Mouse (Mus musculus) myocyte (in vitro differentiated cells): ENCODE data around the gene B4galnt1. TPM values are rescaled to one million over a fixed set of nuclear protein-coding genes. Genes with fewer than 3 reads are reported as not detected.
"Not testable (repeated sequence)": the region's sequence is repeated elsewhere in the genome, so short reads cannot be mapped to it uniquely, and the experiment has no call there.

Source experiments
- H3K27me3 ChIP-seq: one replicate; pipeline ENCODE4 v1.6.1; 2011; ENCODE audit not compliant: control insufficient read depth, insufficient read depth, insufficient read length
- H3K36me3 ChIP-seq: one replicate; pipeline ENCODE4 v1.6.1; 2011; ENCODE audit not compliant: control insufficient read depth, insufficient read depth
- H3K4me2 ChIP-seq: one replicate; pipeline ENCODE4 v1.6.1; 2011; ENCODE audit warnings: low read depth, control low read depth
- H3K4me3 ChIP-seq: one replicate; pipeline ENCODE4 v1.5.1; 2011; ENCODE audit warnings: mild to moderate bottlenecking, control low read depth, moderate library complexity
- H3K79me2 ChIP-seq: one replicate; pipeline ENCODE4 v1.6.1; 2011; ENCODE audit not compliant: control insufficient read depth, insufficient read depth
- H3ac ChIP-seq: one replicate; pipeline ENCODE4 v1.6.1; 2011; ENCODE audit not compliant: control insufficient read depth, insufficient read length
- CEBPB ChIP-seq: IDR thresholded peaks from 2 replicates; pipeline ENCODE4 v1.6.1; 2011; ENCODE audit warnings: mild to moderate bottlenecking, moderate library complexity; ENCODE audit not compliant: poor library complexity, insufficient read depth, severe bottlenecking
- E2F4 ChIP-seq: IDR thresholded peaks from one replicate; pipeline ENCODE4 v1.6.1; 2011; ENCODE audit warnings: mild to moderate bottlenecking, control low read depth, moderate library complexity; ENCODE audit not compliant: insufficient read depth
- MAX ChIP-seq: IDR thresholded peaks from one replicate; pipeline ENCODE4 v1.6.1; 2011; ENCODE audit warnings: low read depth, mild to moderate bottlenecking, control low read depth
- MYOD1 ChIP-seq, 3 experiments: IDR thresholded peaks; one replicate each; pipeline ENCODE4 v1.6.1; 2011; ENCODE audit warnings: control low read depth in 2 of 3, low read depth in 2 of 3, mild to moderate bottlenecking in 2 of 3, moderate library complexity in 1 of 3; ENCODE audit not compliant: insufficient read length in 2 of 3, control insufficient read depth in 1 of 3
- MYOG ChIP-seq, 3 experiments: IDR thresholded peaks; one replicate each; pipeline ENCODE4 v1.6.1; 2011; ENCODE audit warnings: control low read depth in 2 of 3, low read depth in 2 of 3, mild to moderate bottlenecking in 2 of 3; ENCODE audit not compliant: insufficient read length in 2 of 3, control insufficient read depth in 1 of 3, insufficient read depth in 1 of 3
- POLR2A ChIP-seq: IDR thresholded peaks from one replicate; pipeline ENCODE4 v1.6.1; 2011; ENCODE audit warnings: low read depth, mild to moderate bottlenecking, control low read depth, moderate library complexity; ENCODE audit not compliant: insufficient read length
- POLR2AphosphoS2 ChIP-seq: IDR thresholded peaks from one replicate; pipeline ENCODE4 v1.6.1; 2011; ENCODE audit warnings: low read depth, control low read depth; ENCODE audit not compliant: insufficient read length
- REST ChIP-seq: IDR thresholded peaks from one replicate; pipeline ENCODE4 v1.6.1; 2011; ENCODE audit warnings: mild to moderate bottlenecking, control low read depth, moderate library complexity; ENCODE audit not compliant: insufficient read depth, insufficient read length
- SRF ChIP-seq: IDR thresholded peaks from one replicate; pipeline ENCODE4 v1.6.1; 2011; ENCODE audit warnings: low read depth; ENCODE audit not compliant: control insufficient read depth, insufficient read length
- TCF12 ChIP-seq: IDR thresholded peaks from one replicate; pipeline ENCODE4 v1.6.1; 2011; ENCODE audit warnings: mild to moderate bottlenecking, control low read depth; ENCODE audit not compliant: poor library complexity, insufficient read depth, severe bottlenecking
- TCF3 ChIP-seq: IDR thresholded peaks from one replicate; pipeline ENCODE4 v1.6.1; 2011; ENCODE audit warnings: low read depth, control low read depth; ENCODE audit not compliant: insufficient read length
- USF1 ChIP-seq: IDR thresholded peaks from one replicate; pipeline ENCODE4 v1.6.1; 2011; ENCODE audit warnings: low read depth, mild to moderate bottlenecking, control low read depth, moderate library complexity
- polyA plus RNA-seq: library from polyadenylated mRNA; unstranded; fragments of >200 nt; fragmentation: generic; extraction: Trizol; gene quantifications from one replicate; pipeline ENCODE4 v1.2.1, GENCODE M21; 2012; ENCODE audit warnings: missing spikeins

B4galnt1 gene
- polyA plus RNA-seq, 1 experiment: 12.4 TPM

DNA sequence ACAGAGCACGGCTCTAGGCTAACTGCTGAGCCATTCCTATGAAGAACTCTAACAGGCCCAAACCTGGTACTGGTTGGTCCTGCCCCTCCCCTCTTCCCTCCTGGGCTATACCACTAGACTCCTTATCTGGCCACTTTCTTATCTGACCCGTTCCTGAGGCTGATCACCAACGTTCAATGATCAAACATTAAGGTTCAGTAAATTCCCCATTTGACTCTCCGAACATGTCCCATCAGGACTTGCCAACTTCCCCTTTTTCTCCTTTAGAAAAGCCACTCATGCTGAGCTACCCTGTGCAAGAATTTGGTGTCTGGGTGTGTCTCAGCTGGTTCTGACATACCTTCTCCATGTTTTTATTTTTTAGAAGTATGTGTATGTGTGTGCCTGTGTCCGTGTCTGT is 38.4 kb upstream of the B4galnt1 start:
- H3K27me3 ChIP-seq: no peaks in the 10 kb centered on the region
- H3K36me3 ChIP-seq: no peaks in the 10 kb centered on the region
- TF ChIP-seq MYOD1 (IDR thresholded peaks at IDR 0.05; ENCODE audit: control insufficient read depth in 1 of 3, insufficient read length in 2 of 3, low read depth in 2 of 3) (no peak), MAX (no peak), SRF (no peak), POLR2A (no peak)
- H3K79me2 ChIP-seq: no peaks in the 10 kb centered on the region
- H3K4me2 ChIP-seq: no peak overlapping the region
- no peak overlapping the region for H3ac ChIP-seq
- H3K4me3 ChIP-seq: no peak overlapping the region

- Histone ChIP-seq H3K36me3 (no peaks in the 10 kb centered on the region), H3ac (no peak overlapping the region), H3K79me2 (no peaks in the 10 kb centered on the region), H3K27me3 (no peaks in the 10 kb centered on the region), H3K4me2 (peak overlapping the region; percentile 55), H3K4me3 (no peak overlapping the region)
- TF ChIP-seq TCF12 (no peak), USF1 (no peak), CEBPB (0 out of 2 replicates have a peak, but pooled peaks have one; percentile 42)
Measured at GRCm38 (mm10) chr10:127127711-127128279, 37.2 kb upstream of the B4galnt1 start.

DNA sequence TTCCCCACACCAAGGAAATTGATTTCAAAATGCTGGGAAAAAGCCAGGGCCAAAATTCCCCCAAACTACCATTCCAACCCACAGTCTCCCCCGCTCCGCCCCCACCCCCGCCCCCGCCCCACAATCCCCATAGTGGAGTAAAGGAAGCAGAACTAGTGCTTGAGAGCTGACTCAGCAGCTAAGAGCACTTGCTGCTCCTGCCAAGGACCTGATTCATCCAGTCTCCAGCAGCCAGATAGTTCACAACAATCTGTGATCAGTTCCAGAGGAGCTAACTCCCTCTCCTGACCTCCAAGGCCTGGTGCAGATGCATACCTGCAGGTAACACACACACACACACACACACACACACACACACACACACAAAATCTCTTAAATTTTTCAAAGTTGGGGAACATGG is 35.6 kb upstream of the B4galnt1 start:
- Histone ChIP-seq H3K4me3 (no peak overlapping the region), H3K4me2 (no peak overlapping the region), H3K27me3 (no peaks in the 10 kb centered on the region), H3K79me2 (no peaks in the 10 kb centered on the region), H3K36me3 (no peaks in the 10 kb centered on the region), H3ac (no peak overlapping the region)
- TF ChIP-seq POLR2A: no peak
- TF ChIP-seq REST: no peak
- no peak for TF ChIP-seq CEBPB
- no peak for TF ChIP-seq MAX
- no peak for TF ChIP-seq MYOG (IDR thresholded peaks at IDR 0.05; ENCODE audit: control insufficient read depth in 1 of 3, insufficient read depth in 1 of 3, insufficient read length in 2 of 3, low read depth in 2 of 3)
- TF ChIP-seq TCF3: no peak
- no peak for TF ChIP-seq MYOD1 (IDR thresholded peaks at IDR 0.05; ENCODE audit: control insufficient read depth in 1 of 3, insufficient read length in 2 of 3, low read depth in 2 of 3)
- TF ChIP-seq TCF12: no peak
- TF ChIP-seq E2F4: no peak
- no peak for TF ChIP-seq POLR2AphosphoS2
- no peak for TF ChIP-seq SRF
- no peak for TF ChIP-seq USF1

- H3K27me3 ChIP-seq: no peaks in the 10 kb centered on the region
- H3K79me2 ChIP-seq: no peaks in the 10 kb centered on the region
- H3K4me3 ChIP-seq: no peak overlapping the region
- TF ChIP-seq CEBPB: no peak
- no peak for TF ChIP-seq POLR2AphosphoS2
- no peak for TF ChIP-seq MYOG (IDR thresholded peaks at IDR 0.05; ENCODE audit: control insufficient read depth in 1 of 3, insufficient read depth in 1 of 3, insufficient read length in 2 of 3, low read depth in 2 of 3)
- TF ChIP-seq E2F4: no peak
- TF ChIP-seq MAX: no peak
- no peak for TF ChIP-seq USF1
- no peak for TF ChIP-seq MYOD1 (IDR thresholded peaks at IDR 0.05; ENCODE audit: control insufficient read depth in 1 of 3, insufficient read length in 2 of 3, low read depth in 2 of 3)
- TF ChIP-seq SRF: no peak
- no peak for TF ChIP-seq POLR2A
- no peak for TF ChIP-seq TCF12
- TF ChIP-seq TCF3: no peak
- TF ChIP-seq REST: no peak
- H3K4me2 ChIP-seq: no peak overlapping the region
- H3K36me3 ChIP-seq: no peaks in the 10 kb centered on the region
- no peak overlapping the region for H3ac ChIP-seq
Measured at GRCm38 (mm10) chr10:127132469-127132868, 32.6 kb upstream of the B4galnt1 start.

- H3K4me3 ChIP-seq, H3K36me3 ChIP-seq, H3K79me2 ChIP-seq, H3K4me2 ChIP-seq, H3ac ChIP-seq, H3K27me3 ChIP-seq: not testable (repeated sequence)
Measured at GRCm38 (mm10) chr10:127134394-127135035, 30.5 kb upstream of the B4galnt1 start.
